Mouse (Mus musculus): ENCODE measurements around the gene Hist1h2ad. TPM values are rescaled to one million over a fixed set of nuclear protein-coding genes. Genes with fewer than 3 reads are reported as not detected.
"Not testable (repeated sequence)": the region's sequence is repeated elsewhere in the genome, so short reads cannot be mapped to it uniquely, and the experiment has no call there.

Gene Hist1h2ad
- polyA plus RNA-seq, 1 experiment from 2014 or later: 3.9 TPM

GRCm38 (mm10) chr13:23554925-23555838 is 19.0 kb upstream of the Hist1h2ad start:
- peak overlapping the region; percentile 55 for H3K4me3 ChIP-seq (replicated peaks)
- peaks cover 27% of the 10 kb centered on the region for H3K4me1 ChIP-seq
- H3K4me2 ChIP-seq (replicated peaks): peak overlapping the region; percentile 93
- H3K9me3 ChIP-seq (replicated peaks): no peaks in the 10 kb centered on the region
- peak overlapping the region; percentile 58 for H3K9ac ChIP-seq
- H3K36me3 ChIP-seq: no peaks in the 10 kb centered on the region
- H3K27me3 ChIP-seq: no peaks in the 10 kb centered on the region
- H3K27ac ChIP-seq (replicated peaks): peak overlapping the region; percentile 98
- WGBS: under 1% methylated on average over 54 of the region's 54 CpGs
- peak; percentile 89 for ATAC-seq (ENCODE audit: insufficient number of reproducible peaks, low FRiP score, low TSS enrichment, low read depth)

- H3K4me2 ChIP-seq (replicated peaks): peak overlapping the region; percentile 93
- no peaks in the 10 kb centered on the region for H3K36me3 ChIP-seq
- peak overlapping the region; percentile 55 for H3K4me3 ChIP-seq (replicated peaks)
- WGBS: under 1% methylated on average over 18 of the region's 18 CpGs
- ATAC-seq (ENCODE audit: insufficient number of reproducible peaks, low FRiP score, low TSS enrichment, low read depth): peak; percentile 77
- H3K4me1 ChIP-seq: peaks cover 22% of the 10 kb centered on the region
- peak overlapping the region; percentile 98 for H3K27ac ChIP-seq (replicated peaks)
- peak overlapping the region; percentile 58 for H3K9ac ChIP-seq
- no peaks in the 10 kb centered on the region for H3K9me3 ChIP-seq (replicated peaks)
- no peaks in the 10 kb centered on the region for H3K27me3 ChIP-seq
These were observed 18.3 kb upstream of the Hist1h2ad start for GRCm38 (mm10) chr13:23555839-23556416.

- no peaks in the 10 kb centered on the region for H3K27me3 ChIP-seq
- WGBS: 45% methylated on average over 3 of the region's 3 CpGs
- H3K36me3 ChIP-seq: no peaks in the 10 kb centered on the region
- H3K4me3 ChIP-seq (replicated peaks): no peak overlapping the region
- H3K9me3 ChIP-seq (replicated peaks): no peaks in the 10 kb centered on the region
- ATAC-seq (ENCODE audit: insufficient number of reproducible peaks, low FRiP score, low TSS enrichment, low read depth): no peak
- peak overlapping the region; percentile 98 for H3K27ac ChIP-seq (replicated peaks)
- H3K4me2 ChIP-seq (replicated peaks): peak overlapping the region; percentile 93; the same call in 1 of the 2 replicates
- H3K9ac ChIP-seq: no peak overlapping the region
- H3K4me1 ChIP-seq: peaks cover 19% of the 10 kb centered on the region
These were observed 17.3 kb upstream of the Hist1h2ad start for GRCm38 (mm10) chr13:23556906-23557305.

- H3K27me3 ChIP-seq; H3K36me3 ChIP-seq; ATAC-seq (ENCODE audit: insufficient number of reproducible peaks, low FRiP score, low TSS enrichment, low read depth); H3K4me3 ChIP-seq (replicated peaks); H3K4me1 ChIP-seq; H3K9ac ChIP-seq; H3K9me3 ChIP-seq (replicated peaks); H3K4me2 ChIP-seq (replicated peaks): not testable (repeated sequence)
- H3K27ac ChIP-seq (replicated peaks): 0 out of 2 replicates have a peak overlapping the region, but pooled peaks have one; percentile 51
- WGBS: 14% methylated on average over 2 of the region's 2 CpGs
These were observed 13.5 kb upstream of the Hist1h2ad start for GRCm38 (mm10) chr13:23560699-23561098.

GRCm38 (mm10) chr13:23561531-23561882 is 12.7 kb upstream of the Hist1h2ad start:
- Histone ChIP-seq H3K4me3 (replicated peaks) (peak overlapping the region; percentile 52), H3K4me2 (replicated peaks) (peak overlapping the region; percentile 61), H3K27ac (replicated peaks) (peak overlapping the region; percentile 96)
- H3K4me1 ChIP-seq; H3K9me3 ChIP-seq (replicated peaks); H3K27me3 ChIP-seq; ATAC-seq (ENCODE audit: insufficient number of reproducible peaks, low FRiP score, low TSS enrichment, low read depth); H3K9ac ChIP-seq; H3K36me3 ChIP-seq: not testable (repeated sequence)
- 0% methylated on average over 2 of the region's 5 CpGs for WGBS

- Histone ChIP-seq H3K27ac (replicated peaks) (peak within 1 kb of the TSS; percentile 96), H3K4me3 (replicated peaks) (peak within 1 kb of the TSS; percentile 52), H3K4me2 (replicated peaks) (peak within 1 kb of the TSS; percentile 61), H3K9ac (peak within 1 kb of the TSS; percentile 45)
- not testable (repeated sequence) for H3K27me3 ChIP-seq; H3K4me1 ChIP-seq; H3K36me3 ChIP-seq; H3K9me3 ChIP-seq (replicated peaks)
- ATAC-seq (ENCODE audit: insufficient number of reproducible peaks, low FRiP score, low TSS enrichment, low read depth): peak; percentile 90
- under 1% methylated on average over 67 of the region's 67 CpGs for WGBS
These were observed 12.1 kb upstream of the Hist1h2ad start, which contains the start of gene Hist1h3e for GRCm38 (mm10) chr13:23561883-23562659. TSS of gene Hist1h3e (minus strand) at chr13:23562369.

- 2% methylated on average over 18 of the region's 18 CpGs for WGBS
- 0 out of 2 replicates have a peak, but pooled peaks have one; percentile 34 for ATAC-seq (ENCODE audit: insufficient number of reproducible peaks, low FRiP score, low TSS enrichment, low read depth)
- H3K27ac ChIP-seq (replicated peaks): peak overlapping the region; percentile 96
These were observed 11.3 kb upstream of the Hist1h2ad start for GRCm38 (mm10) chr13:23562699-23563462.

GRCm38 (mm10) chr13:23564482-23564881 is 9.7 kb upstream of the Hist1h2ad start:
- Histone ChIP-seq H3K36me3 (no peaks in the 10 kb centered on the region), H3K4me1 (no peaks in the 10 kb centered on the region), H3K27me3 (no peaks in the 10 kb centered on the region), H3K4me3 (replicated peaks) (no peak overlapping the region), H3K9ac (no peak overlapping the region), H3K9me3 (replicated peaks) (no peaks in the 10 kb centered on the region), H3K27ac (replicated peaks) (no peak overlapping the region), H3K4me2 (replicated peaks) (no peak overlapping the region)
- ATAC-seq (ENCODE audit: insufficient number of reproducible peaks, low FRiP score, low TSS enrichment, low read depth): no peak
- WGBS: 85% methylated on average over 2 of the region's 2 CpGs

More at GRCm38 (mm10) chr13:23562699-23563462, 11.3 kb upstream of the Hist1h2ad start:
- H3K36me3 ChIP-seq: no peaks in the 10 kb centered on the region
- H3K9ac ChIP-seq: peak overlapping the region; percentile 40; the same call in 1 of the 2 replicates
- peak overlapping the region; percentile 61 for H3K4me2 ChIP-seq (replicated peaks)
- H3K9me3 ChIP-seq (replicated peaks): no peaks in the 10 kb centered on the region
- no peaks in the 10 kb centered on the region for H3K27me3 ChIP-seq
- peak overlapping the region; percentile 52 for H3K4me3 ChIP-seq (replicated peaks)
- H3K4me1 ChIP-seq: no peaks in the 10 kb centered on the region

- Histone ChIP-seq H3K4me2 (replicated peaks) (peak overlapping the region; percentile 59), H3K4me1 (peaks cover 17% of the 10 kb centered on the region), H3K9ac (peak overlapping the region; percentile 26; the same call in 1 of the 2 replicates), H3K27ac (replicated peaks) (peak overlapping the region; percentile 96), H3K4me3 (replicated peaks) (peak overlapping the region; percentile 49)
- peak; percentile 5; the same call in 1 of the 2 replicates for ATAC-seq (ENCODE audit: insufficient number of reproducible peaks, low FRiP score, low TSS enrichment, low read depth)
- not testable (repeated sequence) for H3K36me3 ChIP-seq; H3K27me3 ChIP-seq; H3K9me3 ChIP-seq (replicated peaks)
- under 1% methylated on average over 25 of the region's 41 CpGs for WGBS
These were observed 3.7 kb upstream of the Hist1h2ad start for GRCm38 (mm10) chr13:23570261-23571021.

GRCm38 (mm10) chr13:23571022-23571503 is 3.1 kb upstream of the Hist1h2ad start, which contains the start of the genes Hist1h2ae and Hist1h2bg:
TSS of gene Hist1h2ae (minus strand) at chr13:23571220.
TSS of gene Hist1h2bg (plus strand) at chr13:23571396.
- H3K27me3 ChIP-seq: no peaks in the 10 kb centered on the region
- H3K4me1 ChIP-seq: peaks cover 17% of the 10 kb centered on the region
- no peaks in the 10 kb centered on the region for H3K36me3 ChIP-seq
- peak; percentile 90 for ATAC-seq (ENCODE audit: insufficient number of reproducible peaks, low FRiP score, low TSS enrichment, low read depth)
- WGBS: 0% methylated on average over 18 of the region's 18 CpGs
- peak within 1 kb of the TSS; percentile 47 for H3K9ac ChIP-seq
- H3K27ac ChIP-seq (replicated peaks): peak within 1 kb of the TSS; percentile 96
- H3K4me3 ChIP-seq (replicated peaks): peak within 1 kb of the TSS; percentile 49
- H3K9me3 ChIP-seq (replicated peaks): no peaks in the 10 kb centered on the region
- H3K4me2 ChIP-seq (replicated peaks): peak within 1 kb of the TSS; percentile 59

Measured in embryonic facial prominence, embryonic 15.5 days (tissue).